ENCODE assay signal across 8 mouse cellular contexts in the genomic region with DNA sequence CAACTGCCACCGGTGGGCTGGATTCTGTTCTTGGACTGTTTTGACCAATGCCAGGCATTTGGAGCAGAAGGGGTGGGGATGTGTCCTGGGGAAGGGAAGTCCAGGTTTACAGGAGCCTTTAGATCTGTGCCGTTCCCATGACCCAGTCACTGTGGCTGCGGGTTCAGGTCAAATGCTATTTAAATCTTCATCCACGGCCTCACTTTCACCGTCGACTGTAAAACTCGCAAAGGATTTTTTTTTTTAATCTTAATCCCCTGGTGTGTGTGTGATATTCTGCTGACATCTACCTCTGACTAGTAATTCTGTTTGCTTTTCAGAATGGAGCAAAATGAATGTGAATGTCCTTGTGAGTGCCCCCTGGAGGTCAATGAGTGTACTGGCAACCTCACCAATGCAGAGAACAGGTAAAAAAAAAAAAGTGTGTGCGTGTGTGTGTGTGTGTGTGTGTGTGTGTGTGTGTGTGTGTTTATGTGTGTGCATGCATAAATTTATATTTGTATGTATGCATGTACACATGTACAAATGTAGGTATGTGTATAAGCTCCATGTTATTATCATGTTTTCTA. TPM values are rescaled to one million over a fixed set of nuclear protein-coding genes. Genes with fewer than 3 reads are reported as not detected.
A peak's percentile ranks its signal among the peaks of the same experiment; 100 is the strongest.
DNase-seq lines count a peak whose midpoint lies in the region; ATAC-seq lines count a peak whose summit lies in the region.

No protein-coding gene starts in this region.

- DNase-seq in adrenal gland, postnatal 10 days = peak; percentile 29
- no peak for DNase-seq in adrenal gland, adult 8-10 months
- DNase-seq in layer of hippocampus, adult 9-10 months (ENCODE audit: low spot score) = peak; percentile 16
- no peak for DNase-seq in layer of hippocampus, adult 9-11 months
- peak; percentile 48 for DNase-seq in lung, postnatal 10 days
- no peak for DNase-seq in natural killer cell, adult 2 months (ENCODE audit: low spot score in 2 of 2)

- ATAC-seq in common myeloid progenitor, adult 5-6 weeks (replicated peaks; ENCODE audit: low read depth, poor library complexity, severe bottlenecking) = peak; percentile 65; the same call in 1 of the 2 replicates
- ATAC-seq in monocyte, adult 5-6 weeks (replicated peaks; ENCODE audit: insufficient number of reproducible peaks, low FRiP score, low TSS enrichment, poor library complexity, severe bottlenecking) = no peak

RNA-seq across cellular contexts. Expression of gene Gm10577, which starts 32.2 kb away (rescaled TPM):
- total RNA-seq in adrenal gland, postnatal 10 days (2021) = not detected
- total RNA-seq in adrenal gland, adult 8-10 months (2022) = not detected
- not detected in 2 replicates for total RNA-seq in common myeloid progenitor, adult 5-6 weeks (2017)
- not detected in 3 replicates for total RNA-seq in monocyte, adult 5-6 weeks (2017)

Comparison
In these comparisons a context has a peak if more than half of its experiments do, and no peak if none do; other contexts are left out.
1. DNase-seq: peak in adrenal gland, postnatal 10 days (single experiment), layer of hippocampus, adult 9-10 months (single experiment) and lung, postnatal 10 days (single experiment); none in adrenal gland, adult 8-10 months (single experiment), layer of hippocampus, adult 9-11 months (single experiment) and natural killer cell, adult 2 months (0 of 2).